Mouse (Mus musculus): Measurements from ENCODE around the gene Ttc21b. TPM values are rescaled to one million over a fixed set of nuclear protein-coding genes. Genes with fewer than 3 reads are reported as not detected.

Gene Ttc21b
- 33.2 and 33.9 TPM in 2 replicates for polyA plus RNA-seq (2012; rRNA removed)

- Histone ChIP-seq H3K27ac (ENCODE audit: control insufficient read depth, insufficient read depth, low read depth, low read length) (peak within 1 kb of the TSS; percentile 75), H3K4me1 (ENCODE audit: control insufficient read depth, insufficient read depth, low read length) (peaks cover 4% of the 10 kb centered on the region), H3K4me3 (ENCODE audit: control insufficient read depth, low read depth, low read length) (peak within 1 kb of the TSS; percentile 95), H3K36me3 (ENCODE audit: control insufficient read depth, insufficient read depth, low read length) (no peaks in the 10 kb centered on the region; the same call in 1 of the 2 replicates), H3K27me3 (ENCODE audit: control insufficient read depth, insufficient read depth, low read length) (no peaks in the 10 kb centered on the region)
- TF ChIP-seq CTCF (IDR thresholded peaks at IDR 0.05; ENCODE audit: control insufficient read depth, insufficient read depth, insufficient replicate concordance, low read depth, low read length) (no peak), POLR2A (IDR thresholded peaks at IDR 0.05; ENCODE audit: control insufficient read depth, low read depth, low read length) (no peak; the same call in 1 of the 2 replicates)
Observed at GRCm38 (mm10) chr2:66256220-66257131, at the start of gene Ttc21b. TSS of gene Ttc21b (minus strand) at chr2:66256617.

- TF ChIP-seq POLR2A (IDR thresholded peaks at IDR 0.05; ENCODE audit: control insufficient read depth, low read depth, low read length) = no peak
- TF ChIP-seq CTCF (IDR thresholded peaks at IDR 0.05; ENCODE audit: control insufficient read depth, insufficient read depth, insufficient replicate concordance, low read depth, low read length) = no peak
- no peak overlapping the region for H3K27ac ChIP-seq (ENCODE audit: control insufficient read depth, insufficient read depth, low read depth, low read length)
- H3K4me1 ChIP-seq (ENCODE audit: control insufficient read depth, insufficient read depth, low read length) = no peaks in the 10 kb centered on the region
Observed at GRCm38 (mm10) chr2:66272551-66272950, 16.1 kb upstream of the Ttc21b start.

GRCm38 (mm10) chr2:66244013-66244412 is 12.4 kb downstream of the Ttc21b start:
- no peaks in the 10 kb centered on the region for H3K4me1 ChIP-seq (ENCODE audit: control insufficient read depth, insufficient read depth, low read length)
- H3K27me3 ChIP-seq (ENCODE audit: control insufficient read depth, insufficient read depth, low read length) = no peaks in the 10 kb centered on the region
- H3K4me3 ChIP-seq (ENCODE audit: control insufficient read depth, low read depth, low read length) = no peak overlapping the region
- no peaks in the 10 kb centered on the region; the same call in 1 of the 2 replicates for H3K36me3 ChIP-seq (ENCODE audit: control insufficient read depth, insufficient read depth, low read length)
- TF ChIP-seq POLR2A (IDR thresholded peaks at IDR 0.05; ENCODE audit: control insufficient read depth, low read depth, low read length) (no peak), CTCF (IDR thresholded peaks at IDR 0.05; ENCODE audit: control insufficient read depth, insufficient read depth, insufficient replicate concordance, low read depth, low read length) (no peak)
- H3K27ac ChIP-seq (ENCODE audit: control insufficient read depth, insufficient read depth, low read depth, low read length) = no peak overlapping the region

More at GRCm38 (mm10) chr2:66272551-66272950, 16.1 kb upstream of the Ttc21b start:
- H3K27me3 ChIP-seq (ENCODE audit: control insufficient read depth, insufficient read depth, low read length) = no peaks in the 10 kb centered on the region
- no peak overlapping the region for H3K4me3 ChIP-seq (ENCODE audit: control insufficient read depth, low read depth, low read length)
- no peaks in the 10 kb centered on the region for H3K36me3 ChIP-seq (ENCODE audit: control insufficient read depth, insufficient read depth, low read length)

GRCm38 (mm10) chr2:66240334-66240733 is 16.1 kb downstream of the Ttc21b start:
- no peaks in the 10 kb centered on the region for H3K27me3 ChIP-seq (ENCODE audit: control insufficient read depth, insufficient read depth, low read length)

GRCm38 (mm10) chr2:66238886-66239285 is 17.5 kb downstream of the Ttc21b start:
- H3K4me3 ChIP-seq (ENCODE audit: control insufficient read depth, low read depth, low read length) = no peak overlapping the region
- no peaks in the 10 kb centered on the region for H3K4me1 ChIP-seq (ENCODE audit: control insufficient read depth, insufficient read depth, low read length)
- H3K27me3 ChIP-seq (ENCODE audit: control insufficient read depth, insufficient read depth, low read length) = no peaks in the 10 kb centered on the region
- peaks cover 2% of the 10 kb centered on the region; the same call in 1 of the 2 replicates for H3K36me3 ChIP-seq (ENCODE audit: control insufficient read depth, insufficient read depth, low read length)
- TF ChIP-seq CTCF (IDR thresholded peaks at IDR 0.05; ENCODE audit: control insufficient read depth, insufficient read depth, insufficient replicate concordance, low read depth, low read length) (no peak), POLR2A (IDR thresholded peaks at IDR 0.05; ENCODE audit: control insufficient read depth, low read depth, low read length) (no peak)
- H3K27ac ChIP-seq (ENCODE audit: control insufficient read depth, insufficient read depth, low read depth, low read length) = no peak overlapping the region

More at GRCm38 (mm10) chr2:66240334-66240733, 16.1 kb downstream of the Ttc21b start:
- H3K4me1 ChIP-seq (ENCODE audit: control insufficient read depth, insufficient read depth, low read length) = no peaks in the 10 kb centered on the region
- peaks cover 1% of the 10 kb centered on the region; the same call in 1 of the 2 replicates for H3K36me3 ChIP-seq (ENCODE audit: control insufficient read depth, insufficient read depth, low read length)
- no peak overlapping the region for H3K4me3 ChIP-seq (ENCODE audit: control insufficient read depth, low read depth, low read length)
- no peak overlapping the region for H3K27ac ChIP-seq (ENCODE audit: control insufficient read depth, insufficient read depth, low read depth, low read length)
- TF ChIP-seq CTCF (IDR thresholded peaks at IDR 0.05; ENCODE audit: control insufficient read depth, insufficient read depth, insufficient replicate concordance, low read depth, low read length) = no peak

GRCm38 (mm10) chr2:66220954-66221353 is 35.5 kb downstream of the Ttc21b start:
- peaks cover 4% of the 10 kb centered on the region; the same call in 1 of the 2 replicates for H3K36me3 ChIP-seq (ENCODE audit: control insufficient read depth, insufficient read depth, low read length)
- TF ChIP-seq CTCF (IDR thresholded peaks at IDR 0.05; ENCODE audit: control insufficient read depth, insufficient read depth, insufficient replicate concordance, low read depth, low read length) (no peak), POLR2A (IDR thresholded peaks at IDR 0.05; ENCODE audit: control insufficient read depth, low read depth, low read length) (no peak)
- no peak overlapping the region for H3K27ac ChIP-seq (ENCODE audit: control insufficient read depth, insufficient read depth, low read depth, low read length)
- no peak overlapping the region for H3K4me3 ChIP-seq (ENCODE audit: control insufficient read depth, low read depth, low read length)
- no peaks in the 10 kb centered on the region for H3K4me1 ChIP-seq (ENCODE audit: control insufficient read depth, insufficient read depth, low read length)
- no peaks in the 10 kb centered on the region for H3K27me3 ChIP-seq (ENCODE audit: control insufficient read depth, insufficient read depth, low read length)

- no peaks in the 10 kb centered on the region for H3K4me1 ChIP-seq (ENCODE audit: control insufficient read depth, insufficient read depth, low read length)
- no peak overlapping the region for H3K27ac ChIP-seq (ENCODE audit: control insufficient read depth, insufficient read depth, low read depth, low read length)
- no peaks in the 10 kb centered on the region for H3K27me3 ChIP-seq (ENCODE audit: control insufficient read depth, insufficient read depth, low read length)
- H3K4me3 ChIP-seq (ENCODE audit: control insufficient read depth, low read depth, low read length) = no peak overlapping the region
- peaks cover 1% of the 10 kb centered on the region; the same call in 1 of the 2 replicates for H3K36me3 ChIP-seq (ENCODE audit: control insufficient read depth, insufficient read depth, low read length)
- TF ChIP-seq CTCF (IDR thresholded peaks at IDR 0.05; ENCODE audit: control insufficient read depth, insufficient read depth, insufficient replicate concordance, low read depth, low read length) (no peak), POLR2A (IDR thresholded peaks at IDR 0.05; ENCODE audit: control insufficient read depth, low read depth, low read length) (no peak)
Observed at GRCm38 (mm10) chr2:66209875-66210274, 46.5 kb downstream of the Ttc21b start.
